Mouse (Mus musculus) lung, embryonic 15.5 days (tissue): Measurements from ENCODE around the gene Ces2a. TPM values are rescaled to one million over a fixed set of nuclear protein-coding genes. Genes with fewer than 3 reads are reported as not detected.

Source experiments
- ATAC-seq: fragments of 200-750 bp; cut with Nextera tagmentation; 2 replicates; pipeline ENCODE4 v1.8.0; 2017; ENCODE audit warnings: moderate number of reproducible peaks, borderline replicate concordance; ENCODE audit not compliant: low FRiP score, low TSS enrichment; ENCODE audit errors: extremely low read depth
- H3K27ac ChIP-seq: fragments of 300-500 bp; sonication (generic); 2 replicates; pipeline ENCODE4 v1.5.1; 2015; ENCODE audit warnings: moderate library complexity, mild to moderate bottlenecking, inconsistent platforms
- H3K27me3 ChIP-seq: fragments of 300-500 bp; sonication (generic); 2 replicates; pipeline ENCODE4 v1.6.1; 2015; ENCODE audit warnings: inconsistent platforms
- H3K36me3 ChIP-seq: fragments of 300-500 bp; sonication (generic); 2 replicates; pipeline ENCODE4 v1.6.1; 2015; ENCODE audit warnings: inconsistent platforms
- H3K4me1 ChIP-seq: fragments of 300-500 bp; sonication (generic); 2 replicates; pipeline ENCODE4 v1.6.1; 2015; ENCODE audit warnings: inconsistent platforms
- H3K4me2 ChIP-seq: fragments of 300-500 bp; sonication (generic); 2 replicates; pipeline ENCODE4 v1.6.1; 2015; ENCODE audit warnings: inconsistent platforms, mild to moderate bottlenecking, moderate library complexity
- H3K4me3 ChIP-seq: fragments of 300-500 bp; sonication (generic); 2 replicates; pipeline ENCODE4 v1.5.1; 2015; ENCODE audit warnings: mild to moderate bottlenecking, inconsistent platforms
- H3K9ac ChIP-seq: fragments of 300-500 bp; sonication (generic); 2 replicates; pipeline ENCODE4 v1.6.1; 2015; ENCODE audit warnings: inconsistent platforms
- H3K9me3 ChIP-seq: fragments of 300-500 bp; sonication (generic); 2 replicates; pipeline ENCODE4 v1.6.1; 2016; ENCODE audit warnings: inconsistent platforms
- WGBS: fragments of 180-500 bp; shearing (Covaris S2); methylation state at CpG from one replicate; pipeline ENCODE4 v1.1.7; 2015; 5-methylcytosine and 5-hydroxymethylcytosine counted together
- microRNA-seq: library from miRNA; unstranded; fragments of <30 nt; microRNA quantifications from one replicate; pipeline ENCODE4, GENCODE M21; 2016
- polyA plus RNA-seq: library from polyadenylated mRNA; unstranded; fragments of >200 nt; fragmentation: Nextera tagmentation; extraction: Ambion mirVana; gene quantifications from 2 replicates; pipeline ENCODE4 v1.2.1, GENCODE M21; 2015

Ces2a gene
- polyA plus RNA-seq, 1 experiment from 2014 or later: not detected

DNA sequence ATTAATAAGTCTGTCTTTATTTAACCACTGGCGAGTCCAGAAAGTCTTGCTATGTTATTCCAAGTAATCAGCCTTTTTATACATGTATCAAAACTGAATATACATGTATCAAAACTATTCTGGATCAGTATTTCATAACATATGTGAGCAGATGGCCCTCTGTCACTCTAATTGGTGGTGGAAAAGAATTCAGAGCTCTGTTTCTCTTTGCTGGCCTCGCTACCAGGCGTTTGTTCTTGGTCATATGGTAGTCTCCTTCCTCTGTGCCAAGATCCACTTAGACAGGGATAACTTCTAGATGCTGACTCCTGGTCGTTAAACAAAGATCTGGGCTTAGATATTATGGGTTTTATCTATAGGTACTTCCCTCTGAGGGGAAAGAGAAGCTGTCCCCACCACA is 32.7 kb downstream of the Ces2a start:
- H3K4me1 ChIP-seq: no peaks in the 10 kb centered on the region
- H3K27me3 ChIP-seq: no peaks in the 10 kb centered on the region
- H3K27ac ChIP-seq: no peak overlapping the region
- no peak for ATAC-seq
- WGBS: 68% methylated on average over 4 of the region's 4 CpGs
- no peaks in the 10 kb centered on the region for H3K36me3 ChIP-seq
- H3K9me3 ChIP-seq: no peaks in the 10 kb centered on the region
- H3K4me2 ChIP-seq: no peak overlapping the region
- no peak overlapping the region for H3K9ac ChIP-seq
- no peak overlapping the region for H3K4me3 ChIP-seq

DNA sequence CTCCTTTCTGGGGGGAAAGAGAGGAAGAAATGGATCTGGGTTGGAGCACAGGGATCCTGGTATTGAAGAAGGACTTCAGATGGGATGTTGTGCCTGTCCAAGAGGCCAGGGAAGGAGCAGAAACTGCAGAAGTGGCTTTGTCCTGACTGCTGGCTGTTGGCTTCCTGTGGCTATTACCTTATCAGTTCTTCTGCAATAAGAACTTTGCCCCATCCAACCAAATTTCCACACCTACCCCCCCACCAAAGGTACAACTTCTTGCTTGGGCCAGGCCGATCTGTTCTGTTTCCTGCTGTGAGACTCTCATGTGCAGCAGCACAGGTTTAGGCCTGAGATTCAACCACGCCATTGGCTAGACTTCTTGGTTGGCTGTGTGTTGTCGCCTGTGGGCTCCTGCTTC is 36.6 kb downstream of the Ces2a start:
- H3K4me2 ChIP-seq: no peak overlapping the region
- ATAC-seq: no peak
- H3K27ac ChIP-seq: no peak overlapping the region
- H3K27me3 ChIP-seq: no peaks in the 10 kb centered on the region
- WGBS: 86% methylated on average over 3 of the region's 3 CpGs
- H3K4me3 ChIP-seq: no peak overlapping the region
- no peaks in the 10 kb centered on the region for H3K36me3 ChIP-seq
- H3K4me1 ChIP-seq: no peaks in the 10 kb centered on the region
- no peaks in the 10 kb centered on the region for H3K9me3 ChIP-seq
- H3K9ac ChIP-seq: no peak overlapping the region

DNA sequence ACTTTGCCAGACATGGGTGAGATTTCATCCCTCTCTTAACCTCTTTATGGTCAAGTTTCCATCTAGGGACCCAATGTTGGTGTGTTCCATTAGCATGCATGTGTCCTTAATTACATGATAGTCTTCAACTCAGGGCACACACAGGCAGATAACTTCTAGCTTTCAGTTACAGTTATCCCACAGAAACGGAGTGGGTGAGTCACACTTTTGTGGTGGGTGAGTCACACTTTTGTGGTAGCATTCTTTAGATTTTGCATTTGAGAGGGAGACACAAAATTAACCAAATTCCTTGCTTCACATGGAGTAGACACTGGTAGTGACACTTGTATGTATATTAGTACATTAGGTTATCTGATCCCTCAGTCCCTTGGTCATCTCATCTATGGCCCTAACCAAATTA is 53.2 kb downstream of the Ces2a start:
- Histone ChIP-seq H3K27ac (no peak overlapping the region), H3K36me3 (no peaks in the 10 kb centered on the region), H3K4me1 (no peaks in the 10 kb centered on the region), H3K27me3 (no peaks in the 10 kb centered on the region), H3K9ac (no peak overlapping the region), H3K9me3 (no peaks in the 10 kb centered on the region), H3K4me2 (no peak overlapping the region), H3K4me3 (no peak overlapping the region)
- 69% methylated on average over 1 of the region's 1 CpGs for WGBS
- ATAC-seq: no peak

DNA sequence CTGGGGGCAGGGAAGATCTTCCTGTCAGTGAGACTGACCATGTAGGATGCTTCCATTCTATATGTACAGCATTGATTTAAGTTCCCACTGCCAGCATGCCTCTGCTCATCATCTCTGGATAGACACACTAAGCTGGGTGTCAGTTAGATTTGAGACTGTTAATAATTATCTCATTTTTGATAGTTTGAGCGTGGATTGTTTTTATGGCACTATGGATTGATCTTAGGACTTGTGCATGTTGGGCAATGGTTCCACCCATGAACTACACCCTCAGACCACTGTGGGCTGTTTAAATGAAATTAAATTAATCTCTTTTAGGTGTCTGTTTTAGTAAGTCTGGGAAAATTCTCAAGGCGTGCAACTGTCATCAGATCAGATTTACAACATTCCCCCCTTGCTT is 55.1 kb downstream of the Ces2a start:
- ATAC-seq: no peak
- no peak overlapping the region for H3K9ac ChIP-seq
- no peak overlapping the region for H3K4me2 ChIP-seq
- no peak overlapping the region for H3K27ac ChIP-seq
- no peaks in the 10 kb centered on the region for H3K27me3 ChIP-seq
- H3K36me3 ChIP-seq: no peaks in the 10 kb centered on the region
- H3K4me3 ChIP-seq: no peak overlapping the region
- no peaks in the 10 kb centered on the region for H3K4me1 ChIP-seq
- WGBS: 85% methylated on average over 2 of the region's 2 CpGs
- H3K9me3 ChIP-seq: no peaks in the 10 kb centered on the region

DNA sequence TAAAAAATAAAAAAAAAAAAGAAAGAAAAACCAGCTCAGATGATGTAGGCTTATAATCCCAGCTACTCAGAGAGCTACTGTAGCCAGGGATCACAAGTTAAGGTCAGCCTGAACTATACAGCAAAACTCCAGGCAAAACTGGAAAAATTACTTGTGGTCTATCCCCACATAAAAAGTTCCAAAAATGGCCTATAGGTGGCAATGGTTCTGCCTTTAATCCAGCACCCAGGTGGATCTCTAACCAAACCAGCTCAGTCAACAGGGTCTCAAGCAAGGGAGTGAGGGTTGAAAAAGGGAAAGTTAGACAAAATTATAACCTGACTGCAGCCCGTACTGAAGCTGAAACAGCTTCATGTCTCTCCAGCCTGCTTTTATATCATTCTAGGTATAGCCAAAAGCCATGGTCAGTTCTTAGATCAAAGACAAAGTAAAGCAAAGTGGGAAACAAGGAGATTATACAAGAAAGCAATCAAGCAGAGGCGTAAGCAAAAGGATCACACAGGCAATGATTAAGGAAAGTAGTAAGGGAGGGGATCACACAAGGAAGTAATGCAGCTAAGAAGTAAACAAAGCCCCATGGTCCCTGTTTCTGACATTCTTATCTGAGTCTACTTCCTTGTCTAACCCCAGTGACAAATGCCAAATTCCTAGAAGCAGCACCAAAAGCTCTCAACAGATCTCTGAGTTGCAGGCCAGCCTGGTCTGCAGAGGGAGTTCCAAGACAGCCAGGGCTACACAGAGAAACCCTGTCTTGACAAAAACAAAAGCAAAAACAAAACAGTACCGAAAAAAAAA is 56.3 kb downstream of the Ces2a start:
- Histone ChIP-seq H3K27ac (no peak overlapping the region), H3K9ac (no peak overlapping the region), H3K4me1 (no peaks in the 10 kb centered on the region), H3K27me3 (no peaks in the 10 kb centered on the region), H3K4me3 (no peak overlapping the region), H3K4me2 (no peak overlapping the region), H3K9me3 (no peaks in the 10 kb centered on the region), H3K36me3 (no peaks in the 10 kb centered on the region)
- ATAC-seq: no peak
- WGBS: 40% methylated on average over 3 of the region's 3 CpGs

Small RNA genes lying within 50 kb of the gene (microRNA-seq; reads per million reads assigned to microRNA genes)
- gene Gm44328: not detected

Other genes starting within 250 kb of the Ces2a start
- 0.19 and 0.40 TPM in 2 replicates for gene Terb1, start 224.1 kb upstream of the Ces2a start, polyA plus RNA-seq
- 87.4 and 97.8 TPM in 2 replicates for gene Nae1, start 199.4 kb upstream of the Ces2a start, polyA plus RNA-seq
- gene Car7, start 199.3 kb upstream of the Ces2a start, polyA plus RNA-seq: 0.65 and 0.97 TPM in 2 replicates
- 8.8 and 9.2 TPM in 2 replicates for gene Pdp2, start 142.6 kb upstream of the Ces2a start, polyA plus RNA-seq
- gene Cdh16, start 109.6 kb upstream of the Ces2a start, polyA plus RNA-seq: 53.5 TPM in 2 replicates
- gene Rrad, start 102.7 kb upstream of the Ces2a start, polyA plus RNA-seq: 20.1 and 24.8 TPM in 2 replicates
- 102 and 107 TPM in 2 replicates for gene Ciao2b, start 92.0 kb upstream of the Ces2a start, polyA plus RNA-seq
- gene Ces2b, start 97.6 kb downstream of the Ces2a start, polyA plus RNA-seq: 1.2 and 1.4 TPM in 2 replicates
- not detected in 2 replicates for gene Ces2c, start 113.1 kb downstream of the Ces2a start, polyA plus RNA-seq
- gene Ces2e, start 192.3 kb downstream of the Ces2a start, polyA plus RNA-seq: 0.15 TPM in 1 of 2 replicates, not detected in the other
- not detected in 2 replicates for gene Ces2f, start 213.4 kb downstream of the Ces2a start, polyA plus RNA-seq
- gene Ces2g, start 227.7 kb downstream of the Ces2a start, polyA plus RNA-seq: 0.94 and 1.7 TPM in 2 replicates